Mouse (Mus musculus): ENCODE measurements around the gene Mmachc. TPM values are rescaled to one million over a fixed set of nuclear protein-coding genes. Genes with fewer than 3 reads are reported as not detected.

The Mmachc gene
- total RNA-seq (2021): 10 to 100 TPM; 32.9 to 33.5 TPM
- long read RNA-seq, experiment 1, transcript Mmachc-201 (4 exons, 2,106 nt): major isoform, 11 of 23 reads
- long read RNA-seq, experiment 1, partial matches to known transcripts: 2 of 23 reads
- long read RNA-seq, experiment 1, other reads (novel, unspliced or antisense): 10 of 23 reads
- long read RNA-seq, experiment 2, transcript Mmachc-201 (4 exons, 2,106 nt): major isoform, 6 of 10 reads
- long read RNA-seq, experiment 2, partial matches to known transcripts: 0 of 10 reads
- long read RNA-seq, experiment 2, other reads (novel, unspliced or antisense): 4 of 10 reads

- peak; percentile 92 for DNase-seq
These were observed at the start of gene Mmachc, which contains the start of gene Ccdc163 for GRCm38 (mm10) chr4:116708201-116708764. Gene Mmachc (minus strand): TSS chr4:116708406. Gene Ccdc163 (plus strand): TSS chr4:116708509.

GRCm38 (mm10) chr4:116749750-116750149 lies 41.5 kb upstream of the Mmachc start:
- DNase-seq: peak; percentile 8 to 16

- DNase-seq: no peak
These were observed 31.0 kb upstream of the Mmachc start for GRCm38 (mm10) chr4:116738972-116739751.

- no peak for DNase-seq
These were observed 26.8 kb upstream of the Mmachc start for GRCm38 (mm10) chr4:116734996-116735395.

- no peak for DNase-seq
These were observed 24.1 kb upstream of the Mmachc start for GRCm38 (mm10) chr4:116732355-116732754.

- no peak for DNase-seq
These were observed 22.9 kb upstream of the Mmachc start for GRCm38 (mm10) chr4:116731077-116731476.

GRCm38 (mm10) chr4:116729532-116729931 lies 21.3 kb upstream of the Mmachc start:
- DNase-seq: no peak

GRCm38 (mm10) chr4:116727401-116727800 lies 19.2 kb upstream of the Mmachc start:
- no peak for DNase-seq

- no peak for DNase-seq
These were observed 17.2 kb upstream of the Mmachc start for GRCm38 (mm10) chr4:116725444-116725843.

GRCm38 (mm10) chr4:116722230-116722629 lies 14.0 kb upstream of the Mmachc start:
- no peak for DNase-seq

- no peak for DNase-seq
These were observed 13.0 kb upstream of the Mmachc start for GRCm38 (mm10) chr4:116721098-116721628.

- peak; percentile 92 to 93 for DNase-seq
These were observed 12.3 kb upstream of the Mmachc start, which contains the start of gene Tesk2 for GRCm38 (mm10) chr4:116720343-116721097. Gene Tesk2 (plus strand): TSS chr4:116720948.

GRCm38 (mm10) chr4:116719396-116719795 lies 11.2 kb upstream of the Mmachc start:
- peak; percentile 66 to 81 for DNase-seq

GRCm38 (mm10) chr4:116712536-116712935 lies 4.3 kb upstream of the Mmachc start:
- DNase-seq: no peak

GRCm38 (mm10) chr4:116710154-116710553 lies 1.9 kb upstream of the Mmachc start:
- DNase-seq: no peak

GRCm38 (mm10) chr4:116708791-116709390 lies 685 bp upstream of the Mmachc start:
- DNase-seq: no peak

GRCm38 (mm10) chr4:116707666-116708065 lies 540 bp downstream of the Mmachc start:
- no peak for DNase-seq

GRCm38 (mm10) chr4:116703804-116704203 lies 4.4 kb downstream of the Mmachc start:
- DNase-seq: peak; percentile 81 to 82

- DNase-seq: no peak
These were observed 7.2 kb downstream of the Mmachc start for GRCm38 (mm10) chr4:116700964-116701363.

GRCm38 (mm10) chr4:116698693-116699342 lies 9.4 kb downstream of the Mmachc start:
- DNase-seq: peak; percentile 57 to 66

- DNase-seq: no peak
These were observed 14.4 kb downstream of the Mmachc start for GRCm38 (mm10) chr4:116693785-116694184.
